Mouse (Mus musculus) G1E (cell line): ENCODE results near the gene B3gat2.

Source experiments
- CTCF ChIP-seq: IDR thresholded peaks from 2 replicates; pipeline ENCODE4 v1.5.1; 2012; ENCODE audit warnings: low read depth, low read length, inconsistent platforms, mixed read lengths
- GATA1 ChIP-seq: IDR thresholded peaks from 2 replicates; pipeline ENCODE4 v1.6.1; 2012; ENCODE audit warnings: borderline replicate concordance, low read length, inconsistent platforms, mixed read lengths
- GATA2 ChIP-seq: IDR thresholded peaks from 2 replicates; pipeline ENCODE4 v1.6.1; 2012; ENCODE audit warnings: low read depth, low read length, inconsistent platforms, borderline replicate concordance

DNA sequence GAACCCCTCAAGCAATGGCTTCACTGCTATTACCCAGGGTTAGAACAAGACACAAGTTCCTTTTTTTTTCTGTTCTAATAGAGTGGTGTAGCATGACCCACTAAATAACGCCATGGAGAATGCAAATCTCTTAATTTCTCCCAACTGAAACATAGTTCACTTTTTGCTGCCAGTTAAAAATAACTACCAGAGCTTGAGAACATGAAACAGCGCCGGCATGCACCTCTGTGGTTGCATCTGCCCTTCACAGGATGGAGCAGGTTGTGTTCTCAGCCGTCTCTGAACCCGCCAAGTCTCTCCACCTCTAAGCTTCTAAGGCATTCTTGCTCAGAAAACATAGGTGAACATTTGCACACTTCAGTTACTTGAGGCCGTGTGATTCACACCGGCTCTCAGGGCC lies 72.7 kb downstream of the B3gat2 start:
- TF ChIP-seq CTCF (no peak), GATA2 (no peak), GATA1 (no peak)
